ENCODE assay signal across 8 mouse cellular contexts in genomic region chr8:111740994-111741393, GRCm38 (mm10). TPM values are rescaled to one million over a fixed set of nuclear protein-coding genes. Genes with fewer than 3 reads are reported as not detected.
A peak's percentile ranks its signal among the peaks of the same experiment; 100 is the strongest.
DNase-seq lines count a peak whose midpoint lies in the region; ATAC-seq and TF ChIP-seq lines count a peak whose summit lies in the region.
"Had no signal": no experiment of that assay in that cellular context is flagged by ENCODE, and none has a peak within 500 bp of the region (broad histone marks: within the 10 kb centered on the region; RNA-seq: fewer than 3 reads in every experiment).

No protein-coding gene starts in this region.

- peak overlapping the region; percentile 3; the same call in 1 of the 2 replicates for H3K4me2 ChIP-seq in liver, embryonic 12.5 days
- peak overlapping the region; percentile 1 for H3K4me2 ChIP-seq in heart, embryonic 16.5 days (ENCODE audit: low read depth, low read length)
- peak overlapping the region; percentile 57; the same call in 1 of the 2 replicates for H3K4me2 ChIP-seq in kidney, postnatal 0 days (ENCODE audit: low read length)

- peaks cover 69% of the 10 kb centered on the region for H3K4me1 ChIP-seq in liver, embryonic 12.5 days
- peaks cover 72% of the 10 kb centered on the region for H3K4me1 ChIP-seq in heart, embryonic 16.5 days (ENCODE audit: control insufficient read depth, insufficient read depth, low read length)
- peaks cover 75% of the 10 kb centered on the region for H3K4me1 ChIP-seq in kidney, postnatal 0 days (replicated peaks; ENCODE audit: insufficient read depth, low read length)
- H3K4me1 ChIP-seq in small intestine, adult 2 months (ENCODE audit: control insufficient read depth, insufficient read depth, insufficient read length, low read length), result peaks cover 58% of the 10 kb centered on the region

- H3K27ac ChIP-seq in liver, embryonic 12.5 days, result no peak overlapping the region
- H3K27ac ChIP-seq in heart, embryonic 16.5 days (ENCODE audit: low read length), result peak overlapping the region; percentile 25; the same call in 1 of the 2 replicates
- peak overlapping the region; percentile 91 for H3K27ac ChIP-seq in kidney, postnatal 0 days
- peak overlapping the region; percentile 80 for H3K27ac ChIP-seq in small intestine, adult 2 months (ENCODE audit: insufficient read depth, low read depth, low read length)

- TF ChIP-seq POLR2A in small intestine, adult 2 months (IDR thresholded peaks at IDR 0.05; ENCODE audit: low read depth, low read length), result no peak

- no peak overlapping the region for H3K9ac ChIP-seq in liver, embryonic 12.5 days
- no peak overlapping the region for H3K9ac ChIP-seq in heart, embryonic 16.5 days (ENCODE audit: low read length)
- H3K9ac ChIP-seq in kidney, postnatal 0 days (ENCODE audit: low read depth, low read length), result 0 out of 2 replicates have a peak overlapping the region, but pooled peaks have one; percentile 38

- no peak for TF ChIP-seq CTCF in kidney, postnatal 0 days (IDR thresholded peaks at IDR 0.05; ENCODE audit: low read depth)
- no peak for TF ChIP-seq CTCF in small intestine, adult 2 months (IDR thresholded peaks at IDR 0.05; ENCODE audit: extremely low read depth, insufficient read length, insufficient replicate concordance, low read depth, low read length)

- H3K9me3 ChIP-seq in liver, embryonic 12.5 days (replicated peaks), result no peaks in the 10 kb centered on the region
- no peaks in the 10 kb centered on the region for H3K9me3 ChIP-seq in heart, embryonic 16.5 days (replicated peaks; ENCODE audit: control insufficient read depth, low read length)
- H3K9me3 ChIP-seq in kidney, postnatal 0 days (replicated peaks; ENCODE audit: low read length), result no peaks in the 10 kb centered on the region

- no peak overlapping the region for H3K4me3 ChIP-seq in liver, embryonic 12.5 days
- H3K4me3 ChIP-seq in heart, embryonic 16.5 days (ENCODE audit: low read length), result no peak overlapping the region
- no peak overlapping the region for H3K4me3 ChIP-seq in kidney, postnatal 0 days (replicated peaks; ENCODE audit: low read depth, low read length)
- H3K4me3 ChIP-seq in small intestine, adult 2 months (ENCODE audit: low read depth, low read length), result no peak overlapping the region

- peaks cover 95% of the 10 kb centered on the region for H3K27me3 ChIP-seq in liver, embryonic 12.5 days (replicated peaks)
- H3K27me3 ChIP-seq in heart, embryonic 16.5 days (ENCODE audit: control insufficient read depth, insufficient read depth, low read length), result no peaks in the 10 kb centered on the region
- H3K27me3 ChIP-seq in kidney, postnatal 0 days (ENCODE audit: insufficient read depth, low read length), result no peaks in the 10 kb centered on the region
- no peaks in the 10 kb centered on the region for H3K27me3 ChIP-seq in small intestine, adult 2 months (ENCODE audit: control insufficient read depth, insufficient read depth, low read length)

- H3K36me3 ChIP-seq in liver, embryonic 12.5 days, result no peaks in the 10 kb centered on the region
- H3K36me3 ChIP-seq in heart, embryonic 16.5 days (ENCODE audit: control insufficient read depth, insufficient read depth), result no peaks in the 10 kb centered on the region
- H3K36me3 ChIP-seq in kidney, postnatal 0 days (ENCODE audit: insufficient read depth, low read length), result no peaks in the 10 kb centered on the region
- no peaks in the 10 kb centered on the region for H3K36me3 ChIP-seq in small intestine, adult 2 months (ENCODE audit: control insufficient read depth, insufficient read depth, low read length)

- WGBS in liver, embryonic 12.5 days (ENCODE audit: insufficient replicate concordance), result 67% methylated on average over 8 of the region's 8 CpGs
- WGBS in heart, embryonic 16.5 days, result 53% methylated on average over 8 of the region's 8 CpGs
- WGBS in kidney, postnatal 0 days, result 72% methylated on average over 8 of the region's 8 CpGs
- WGBS in small intestine, adult 2 months, result 60% methylated on average over 8 of the region's 8 CpGs

- DNase-seq in liver, result no peak
- no peak for DNase-seq in kidney, postnatal 0 days (ENCODE audit: low spot score)
- no peak for DNase-seq in gastrocnemius, postnatal 25 days
- no peak for DNase-seq in layer of hippocampus, postnatal 14 days (ENCODE audit: low spot score in 2 of 2)

- no peak for ATAC-seq in liver, embryonic 12.5 days
- no peak for ATAC-seq in heart, embryonic 16.5 days (replicated peaks; ENCODE audit: extremely low read depth, insufficient read depth, low FRiP score)
- no peak for ATAC-seq in kidney, postnatal 0 days (replicated peaks; ENCODE audit: low FRiP score, low read depth)

RNA-seq across cellular contexts. Expression of gene Bcar1, which starts 2.6 kb away (rescaled TPM):
- 9.5 and 10.3 TPM in 2 replicates for polyA plus RNA-seq in liver, embryonic 12.5 days (2016; fragmentation: Nextera tagmentation; extraction: Ambion mirVana)
- polyA plus RNA-seq in heart, embryonic 16.5 days (2015; fragmentation: Nextera tagmentation; extraction: Ambion mirVana), result 39.8 and 46.7 TPM in 2 replicates
- 48.7 and 49.1 TPM in 2 replicates for polyA plus RNA-seq in kidney, postnatal 0 days (2015; fragmentation: Nextera tagmentation; extraction: Ambion mirVana)
- polyA plus RNA-seq in small intestine, adult 2 months (2012; rRNA removed), result 84.1 and 251 TPM in 2 replicates
- 1 to 10 TPM; 8.7 to 9.7 TPM for total RNA-seq in gastrocnemius, postnatal 25 days (2021)
- total RNA-seq in layer of hippocampus, postnatal 14 days (2021), result 10 to 100 TPM; 66.5 to 73.8 TPM
- total RNA-seq: common myeloid progenitor, adult 5-6 weeks had no signal

RNA-seq across cellular contexts. Expression of gene Ctrb1, which starts 50.2 kb away (rescaled TPM):
- polyA plus RNA-seq in liver, embryonic 12.5 days (2016; fragmentation: Nextera tagmentation; extraction: Ambion mirVana), result not detected in 2 replicates
- 0.17 and 2.1 TPM in 2 replicates for polyA plus RNA-seq in heart, embryonic 16.5 days (2015; fragmentation: Nextera tagmentation; extraction: Ambion mirVana)
- not detected in 2 replicates for polyA plus RNA-seq in kidney, postnatal 0 days (2015; fragmentation: Nextera tagmentation; extraction: Ambion mirVana)
- polyA plus RNA-seq in small intestine, adult 2 months (2012; rRNA removed), result 138 and 67,254 TPM in 2 replicates
- total RNA-seq in gastrocnemius, postnatal 25 days (2021), result not detected
- total RNA-seq in layer of hippocampus, postnatal 14 days (2021), result not detected
- total RNA-seq: common myeloid progenitor, adult 5-6 weeks had no signal

Comparison
In these comparisons a context has a peak if more than half of its experiments do, and no peak if none do; other contexts are left out.
1. H3K4me2 ChIP-seq: peak in every context shown above with its lines; median percentile 57 in kidney, postnatal 0 days; 3 in liver, embryonic 12.5 days; 1 in heart, embryonic 16.5 days.
2. RNA of gene Ctrb1, which starts 50.2 kb away (polyA plus RNA-seq): 138 to 67,254 TPM in small intestine, adult 2 months; 0.17 to 2.1 TPM in heart, embryonic 16.5 days, not detected in liver, embryonic 12.5 days and not detected in kidney, postnatal 0 days; every median in the first group is over 10 times any median in the second.